Mouse (Mus musculus) gastrocnemius, adult 18-20 months (tissue): ENCODE results near the gene Capg. TPM values are rescaled to one million over a fixed set of nuclear protein-coding genes. Genes with fewer than 3 reads are reported as not detected.
"Not testable (repeated sequence)": the region's sequence is repeated elsewhere in the genome, so short reads cannot be mapped to it uniquely, and the experiment has no call there.

Experiments used
- DNase-seq: peaks from one replicate; pipeline ENCODE4 v3.0.0; 2021; ENCODE audit warnings: low spot score
- total RNA-seq, 2 experiments: library from RNA; stranded (reverse); gene quantifications; 2 replicates each; pipeline ENCODE4 v1.2.3; 2021

Capg gene
- total RNA-seq, 2 experiments from 2014 or later: 9.2 to 14.3 TPM

- DNase-seq: no peak
Observed at GRCm38 (mm10) chr6:72528410-72529151, 15.6 kb upstream of the Capg start.

GRCm38 (mm10) chr6:72532580-72532979 is 11.6 kb upstream of the Capg start:
- DNase-seq: peak; percentile 48

GRCm38 (mm10) chr6:72533555-72533954 is 10.6 kb upstream of the Capg start:
- DNase-seq: not testable (repeated sequence)

- DNase-seq: peak; percentile 65
Observed at GRCm38 (mm10) chr6:72534035-72534809, 10.0 kb upstream of the Capg start.

- DNase-seq: peak; percentile 82
Observed at GRCm38 (mm10) chr6:72535165-72535564, 9.0 kb upstream of the Capg start.

GRCm38 (mm10) chr6:72537998-72538500 is 6.1 kb upstream of the Capg start:
- no peak for DNase-seq

GRCm38 (mm10) chr6:72538562-72539031 is 5.6 kb upstream of the Capg start:
- DNase-seq: peak; percentile 92

GRCm38 (mm10) chr6:72543265-72543850 is 833 bp upstream of the Capg start:
- DNase-seq: no peak

GRCm38 (mm10) chr6:72545377-72545776 is 1.2 kb downstream of the Capg start:
- no peak for DNase-seq

GRCm38 (mm10) chr6:72547121-72547520 is 2.9 kb downstream of the Capg start:
- DNase-seq: no peak

GRCm38 (mm10) chr6:72547862-72548261 is 3.7 kb downstream of the Capg start:
- no peak for DNase-seq

GRCm38 (mm10) chr6:72549041-72549580 is 4.9 kb downstream of the Capg start:
- peak; percentile 58 for DNase-seq

- DNase-seq: no peak
Observed at GRCm38 (mm10) chr6:72550025-72550424, 5.8 kb downstream of the Capg start.

GRCm38 (mm10) chr6:72550503-72551100 is 6.4 kb downstream of the Capg start:
- DNase-seq: no peak

GRCm38 (mm10) chr6:72552171-72553078 is 8.2 kb downstream of the Capg start:
- peak; percentile 76 for DNase-seq

GRCm38 (mm10) chr6:72553079-72553412 is 8.9 kb downstream of the Capg start:
- no peak for DNase-seq

GRCm38 (mm10) chr6:72560801-72561200 is 16.6 kb downstream of the Capg start:
- no peak for DNase-seq

GRCm38 (mm10) chr6:72562486-72562885 is 18.3 kb downstream of the Capg start:
- no peak for DNase-seq

GRCm38 (mm10) chr6:72562894-72563293 is 18.7 kb downstream of the Capg start:
- peak; percentile 63 for DNase-seq

GRCm38 (mm10) chr6:72565506-72565905 is 21.3 kb downstream of the Capg start:
- no peak for DNase-seq
